Mouse (Mus musculus): ENCODE data around the gene Relb.

DNA sequence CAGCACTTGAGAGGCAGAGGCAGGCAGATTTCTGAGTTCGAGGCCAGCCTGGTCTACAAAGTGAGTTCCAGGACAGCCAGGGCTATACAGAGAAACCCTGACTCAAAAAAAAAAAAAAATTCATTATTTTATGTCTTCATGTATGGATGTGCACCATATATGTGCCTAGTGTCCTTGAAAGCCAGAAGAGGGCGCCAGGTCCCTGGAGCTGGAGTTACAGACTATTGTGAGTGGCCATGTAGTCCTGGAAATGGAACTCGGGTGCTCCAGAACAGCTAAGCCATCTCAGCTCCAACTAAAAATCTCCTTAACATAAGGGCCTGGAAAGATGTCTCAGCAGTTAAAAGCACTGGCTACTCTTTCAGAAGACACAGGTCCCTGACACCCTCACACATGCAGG, 37.5 kb upstream of the Relb start:
- no peak for TF ChIP-seq CTCF (IDR thresholded peaks at IDR 0.05; ENCODE audit: low read depth, low read length)
- no peak for TF ChIP-seq POLR2AphosphoS5 (IDR thresholded peaks at IDR 0.05; ENCODE audit: insufficient replicate concordance, low read depth, low read length)
- no peak for TF ChIP-seq TAL1 (conservative IDR thresholded peaks at IDR 0.05; ENCODE audit: low read depth, low read length)
- no peak for TF ChIP-seq GATA2 (IDR thresholded peaks at IDR 0.05; ENCODE audit: borderline replicate concordance, low read depth, low read length)

Measured in G1E (cell line).